Mouse (Mus musculus) kidney, adult 2 months (tissue): ENCODE data around the gene Notch4. TPM values are rescaled to one million over a fixed set of nuclear protein-coding genes. Genes with fewer than 3 reads are reported as not detected.

Experiments
- DNase-seq: peaks from one replicate; pipeline ENCODE4 v3.0.0; 2021
- H3K27ac ChIP-seq: fragments of 200-500 bp; 2 replicates; pipeline ENCODE4 v1.5.1; 2012; ENCODE audit warnings: low read depth, low read length, control low read depth, inconsistent platforms; ENCODE audit not compliant: insufficient read depth
- H3K27me3 ChIP-seq: fragments of 200-500 bp; replicated peaks from 2 replicates; pipeline ENCODE4 v1.6.1; 2012; ENCODE audit warnings: mild to moderate bottlenecking, moderate library complexity, low read length, inconsistent platforms; ENCODE audit not compliant: control insufficient read depth, insufficient read depth
- H3K36me3 ChIP-seq: fragments of 200-500 bp; 2 replicates; pipeline ENCODE4 v1.6.1; 2012; ENCODE audit warnings: mild to moderate bottlenecking, moderate library complexity, low read length, inconsistent platforms; ENCODE audit not compliant: control insufficient read depth, insufficient read depth
- H3K4me1 ChIP-seq: fragments of 200-500 bp; 2 replicates; pipeline ENCODE4 v1.6.1; 2011; ENCODE audit warnings: low read length; ENCODE audit not compliant: control insufficient read depth, insufficient read depth
- H3K4me3 ChIP-seq: fragments of 200-500 bp; 2 replicates; pipeline ENCODE4 v1.5.1; 2011; ENCODE audit warnings: mild to moderate bottlenecking, low read depth, low read length, control low read depth; ENCODE audit not compliant: insufficient read depth
- CTCF ChIP-seq: fragments of 200-500 bp; conservative IDR thresholded peaks from 2 replicates; pipeline ENCODE4 v1.5.1; 2011; ENCODE audit warnings: low read depth, mild to moderate bottlenecking, control low read depth, low read length, moderate library complexity, mixed read lengths; ENCODE audit not compliant: insufficient read depth, insufficient read length
- POLR2A ChIP-seq: fragments of 200-500 bp; IDR thresholded peaks from one replicate; pipeline ENCODE4 v1.6.1; 2011; ENCODE audit warnings: low read depth, low read length, control low read depth
- WGBS: fragments of 180-500 bp; shearing (Covaris S2); methylation state at CpG from one replicate; pipeline ENCODE4 v1.1.7; 2018; 5-methylcytosine and 5-hydroxymethylcytosine counted together
- polyA plus RNA-seq: library from polyadenylated mRNA; depleted of rRNA; stranded (reverse); fragments of >200 nt; gene quantifications from 2 replicates; pipeline ENCODE4 v1.2.3, GENCODE M21; 2012

Gene Notch4
- polyA plus RNA-seq, 1 experiment, result 14.4 TPM

- TF ChIP-seq POLR2A (no peak), CTCF (no peak)
- Histone ChIP-seq H3K27me3 (no peaks in the 10 kb centered on the region), H3K4me1 (peaks cover 7% of the 10 kb centered on the region), H3K36me3 (peaks cover 4% of the 10 kb centered on the region; the same call in 1 of the 2 replicates), H3K27ac (no peak overlapping the region), H3K4me3 (no peak overlapping the region)
- 66% methylated on average over 8 of the region's 8 CpGs for WGBS
- no peak for DNase-seq
Observed at GRCm38 (mm10) chr17:34596098-34596497, 32.0 kb downstream of the Notch4 start.

GRCm38 (mm10) chr17:34597566-34598095 is 33.6 kb downstream of the Notch4 start, which contains the start of gene Ager:
Ager (plus strand) TSS chr17:34597862.
- DNase-seq, result no peak
- H3K36me3 ChIP-seq, result peaks cover 4% of the 10 kb centered on the region; the same call in 1 of the 2 replicates
- WGBS, result 22% methylated on average over 6 of the region's 6 CpGs
- peaks cover 9% of the 10 kb centered on the region for H3K4me1 ChIP-seq
- no peaks in the 10 kb centered on the region for H3K27me3 ChIP-seq
- H3K27ac ChIP-seq, result no peak within 1 kb of the TSS
- TF ChIP-seq POLR2A (no peak), CTCF (no peak)
- H3K4me3 ChIP-seq, result no peak within 1 kb of the TSS

GRCm38 (mm10) chr17:34599891-34600290 is 35.8 kb downstream of the Notch4 start:
- 75% methylated on average over 9 of the region's 9 CpGs for WGBS
- Histone ChIP-seq H3K4me1 (peaks cover 14% of the 10 kb centered on the region; the same call in 1 of the 2 replicates), H3K27ac (no peak overlapping the region), H3K27me3 (no peaks in the 10 kb centered on the region), H3K36me3 (peaks cover 4% of the 10 kb centered on the region; the same call in 1 of the 2 replicates), H3K4me3 (no peak overlapping the region)
- no peak for TF ChIP-seq CTCF
- TF ChIP-seq POLR2A, result no peak
- no peak for DNase-seq

DNA sequence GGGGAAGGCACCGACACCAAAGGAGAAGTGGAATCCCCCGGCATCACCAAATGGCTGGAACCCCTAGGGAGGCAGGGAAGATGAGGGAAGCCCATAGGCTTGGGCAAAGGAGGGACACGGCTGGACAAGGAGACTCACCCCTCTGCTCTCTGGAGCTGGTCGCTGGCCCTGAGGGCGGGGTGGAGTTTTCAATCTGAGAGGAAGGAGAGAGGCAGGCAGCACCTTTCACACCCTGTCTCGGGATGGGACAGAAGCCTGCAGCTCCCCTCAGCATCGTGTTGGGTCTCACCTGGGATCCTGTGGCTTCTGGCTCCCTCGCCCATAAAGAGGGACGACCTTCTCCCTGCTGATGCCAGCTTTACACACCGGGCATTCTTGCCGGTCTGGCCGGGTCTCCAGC is 37.7 kb downstream of the Notch4 start:
- H3K27me3 ChIP-seq, result no peaks in the 10 kb centered on the region
- TF ChIP-seq CTCF, result no peak
- TF ChIP-seq POLR2A, result no peak
- peaks cover 20% of the 10 kb centered on the region; the same call in 1 of the 2 replicates for H3K4me1 ChIP-seq
- no peak overlapping the region for H3K27ac ChIP-seq
- 79% methylated on average over 12 of the region's 12 CpGs for WGBS
- H3K4me3 ChIP-seq, result no peak overlapping the region
- no peaks in the 10 kb centered on the region for H3K36me3 ChIP-seq
- DNase-seq, result no peak

DNA sequence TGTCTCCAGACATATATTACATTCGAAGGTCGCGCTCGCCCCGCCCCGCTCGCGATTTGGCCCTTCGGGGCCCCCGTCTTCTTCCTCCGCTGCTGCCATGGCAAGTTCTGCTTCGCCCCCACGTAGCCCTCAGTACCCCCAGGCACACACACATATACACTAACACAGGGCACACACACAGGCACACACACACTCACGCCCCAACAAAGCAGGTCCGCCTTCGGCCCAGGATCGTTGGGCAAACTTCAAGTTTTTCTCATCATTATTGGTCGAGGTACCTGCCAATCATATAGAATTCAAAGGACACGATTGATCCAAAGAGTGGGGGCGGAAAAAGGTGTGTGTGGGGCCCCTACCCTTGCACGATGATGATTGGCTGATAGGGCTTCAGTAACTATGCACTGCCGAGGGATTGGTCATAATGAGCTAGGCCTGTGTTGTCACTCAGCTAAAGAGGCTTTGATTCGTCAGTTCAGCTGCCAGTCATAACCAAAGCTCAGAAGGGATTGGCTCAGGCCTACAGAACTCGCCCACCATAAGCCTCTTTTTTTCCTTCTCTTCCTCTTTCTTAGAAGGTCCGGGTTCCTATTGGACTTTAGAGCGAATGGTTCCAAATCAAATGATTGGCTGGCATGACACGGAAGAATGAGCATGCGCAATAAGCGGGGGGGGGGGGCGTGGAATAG is 39.5 kb downstream of the Notch4 start, which contains the start of gene Rnf5:
Rnf5 (minus strand) TSS at position 316 of the 686 bp plus-strand sequence.
- Histone ChIP-seq H3K27ac (peak within 1 kb of the TSS; percentile 97), H3K4me3 (peak within 1 kb of the TSS; percentile 93), H3K36me3 (no peaks in the 10 kb centered on the region), H3K27me3 (no peaks in the 10 kb centered on the region), H3K4me1 (peaks cover 26% of the 10 kb centered on the region)
- WGBS, result under 1% methylated on average over 30 of the region's 30 CpGs
- TF ChIP-seq CTCF, result no peak
- peak; percentile 28 for TF ChIP-seq POLR2A
- DNase-seq, result peak; percentile 100

- Histone ChIP-seq H3K4me1 (peaks cover 31% of the 10 kb centered on the region), H3K36me3 (no peaks in the 10 kb centered on the region), H3K27ac (peak within 1 kb of the TSS; percentile 97), H3K27me3 (no peaks in the 10 kb centered on the region), H3K4me3 (peak within 1 kb of the TSS; percentile 93)
- TF ChIP-seq POLR2A (peak; percentile 91), CTCF (no peak)
- DNase-seq, result peak; percentile 100
- WGBS, result under 1% methylated on average over 34 of the region's 35 CpGs
Observed at GRCm38 (mm10) chr17:34604061-34604508, 40.0 kb downstream of the Notch4 start, which contains the start of gene Agpat1. Agpat1 (plus strand) TSS chr17:34604262.

DNA sequence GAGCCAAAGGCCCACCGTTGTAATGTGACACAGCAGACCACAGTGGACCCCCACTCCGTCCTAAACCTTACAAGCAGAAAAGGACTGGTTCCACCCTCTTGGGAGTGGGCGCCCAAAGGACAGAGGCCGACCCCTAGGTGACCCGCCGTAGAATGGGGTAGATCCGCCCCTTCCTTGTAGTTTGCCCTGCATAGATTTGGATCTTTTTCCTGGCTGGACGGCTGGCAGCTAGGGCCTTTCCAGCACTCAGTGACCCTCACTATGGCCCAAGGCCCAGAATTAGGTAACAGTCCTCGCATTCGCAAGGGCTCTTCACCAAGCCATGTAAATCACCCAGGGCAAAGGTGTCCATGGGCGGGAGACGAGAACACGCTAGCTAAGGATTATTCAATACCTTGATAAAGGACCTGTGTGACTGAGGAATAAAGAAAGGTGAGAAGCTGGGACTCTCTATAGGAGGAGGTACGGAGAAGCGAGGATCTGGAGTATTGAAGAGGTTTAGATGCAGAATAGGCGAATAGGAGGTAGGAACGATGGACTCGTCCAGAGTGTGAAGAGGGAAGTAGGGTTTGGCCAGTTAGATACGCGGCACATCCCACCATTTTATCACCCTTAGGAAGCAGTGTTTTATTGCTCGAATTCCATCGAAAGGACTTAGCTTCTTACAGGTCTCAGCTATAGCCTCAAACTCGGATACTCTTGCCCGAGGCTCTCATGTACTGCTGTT is 40.6 kb downstream of the Notch4 start:
- 7% methylated on average over 24 of the region's 24 CpGs for WGBS
- no peak for TF ChIP-seq POLR2A
- TF ChIP-seq CTCF, result no peak
- H3K4me1 ChIP-seq, result peaks cover 32% of the 10 kb centered on the region
- peak overlapping the region; percentile 67 for H3K4me3 ChIP-seq
- H3K27me3 ChIP-seq, result no peaks in the 10 kb centered on the region
- peak; percentile 88 for DNase-seq
- peak overlapping the region; percentile 97 for H3K27ac ChIP-seq
- no peaks in the 10 kb centered on the region for H3K36me3 ChIP-seq
